Mouse (Mus musculus): Measurements from ENCODE around the gene Gm42906. TPM values are rescaled to one million over a fixed set of nuclear protein-coding genes. Genes with fewer than 3 reads are reported as not detected.

Gene Gm42906
- polyA plus RNA-seq, 1 experiment from 2014 or later, result not detected

GRCm38 (mm10) chr5:151168191-151168590 lies 259.8 kb downstream of the Gm42906 start:
- ATAC-seq (ENCODE audit: insufficient number of reproducible peaks, insufficient read depth, low FRiP score, low read depth), result no peak
- no peak overlapping the region for H3K4me2 ChIP-seq (replicated peaks; ENCODE audit: low read depth, low read length)
- H3K27ac ChIP-seq (ENCODE audit: low read length), result no peak overlapping the region
- H3K9me3 ChIP-seq (ENCODE audit: control insufficient read depth, low read depth, low read length), result no peaks in the 10 kb centered on the region
- H3K36me3 ChIP-seq (ENCODE audit: control insufficient read depth, insufficient read depth, low read length), result no peaks in the 10 kb centered on the region
- no peaks in the 10 kb centered on the region for H3K27me3 ChIP-seq (ENCODE audit: control insufficient read depth, insufficient read depth, low read length)
- no peak overlapping the region for H3K4me3 ChIP-seq (ENCODE audit: low read depth, low read length)
- WGBS, result 67% methylated on average over 3 of the region's 3 CpGs
- H3K4me1 ChIP-seq (ENCODE audit: control insufficient read depth, insufficient read depth, low read length), result peaks cover 5% of the 10 kb centered on the region; the same call in 1 of the 2 replicates
- no peak overlapping the region for H3K9ac ChIP-seq (replicated peaks; ENCODE audit: low read depth, low read length)

GRCm38 (mm10) chr5:151167641-151168040 lies 260.3 kb downstream of the Gm42906 start:
- Histone ChIP-seq H3K36me3 (ENCODE audit: control insufficient read depth, insufficient read depth, low read length) (no peaks in the 10 kb centered on the region), H3K27me3 (ENCODE audit: control insufficient read depth, insufficient read depth, low read length) (no peaks in the 10 kb centered on the region), H3K4me3 (ENCODE audit: low read depth, low read length) (no peak overlapping the region), H3K27ac (ENCODE audit: low read length) (no peak overlapping the region), H3K9me3 (ENCODE audit: control insufficient read depth, low read depth, low read length) (no peaks in the 10 kb centered on the region), H3K4me1 (ENCODE audit: control insufficient read depth, insufficient read depth, low read length) (peaks cover 5% of the 10 kb centered on the region; the same call in 1 of the 2 replicates), H3K4me2 (replicated peaks; ENCODE audit: low read depth, low read length) (no peak overlapping the region), H3K9ac (replicated peaks; ENCODE audit: low read depth, low read length) (no peak overlapping the region)
- no peak for ATAC-seq (ENCODE audit: insufficient number of reproducible peaks, insufficient read depth, low FRiP score, low read depth)
- WGBS, result 42% methylated on average over 6 of the region's 6 CpGs

GRCm38 (mm10) chr5:151166266-151166665 lies 261.7 kb downstream of the Gm42906 start:
- peaks cover 5% of the 10 kb centered on the region; the same call in 1 of the 2 replicates for H3K4me1 ChIP-seq (ENCODE audit: control insufficient read depth, insufficient read depth, low read length)
- H3K9ac ChIP-seq (replicated peaks; ENCODE audit: low read depth, low read length), result no peak overlapping the region
- no peak for ATAC-seq (ENCODE audit: insufficient number of reproducible peaks, insufficient read depth, low FRiP score, low read depth)
- WGBS, result 72% methylated on average over 5 of the region's 5 CpGs
- H3K36me3 ChIP-seq (ENCODE audit: control insufficient read depth, insufficient read depth, low read length), result no peaks in the 10 kb centered on the region
- H3K4me3 ChIP-seq (ENCODE audit: low read depth, low read length), result no peak overlapping the region
- no peaks in the 10 kb centered on the region for H3K27me3 ChIP-seq (ENCODE audit: control insufficient read depth, insufficient read depth, low read length)
- H3K9me3 ChIP-seq (ENCODE audit: control insufficient read depth, low read depth, low read length), result no peaks in the 10 kb centered on the region
- no peak overlapping the region for H3K4me2 ChIP-seq (replicated peaks; ENCODE audit: low read depth, low read length)
- no peak overlapping the region for H3K27ac ChIP-seq (ENCODE audit: low read length)

GRCm38 (mm10) chr5:151165381-151166016 lies 262.5 kb downstream of the Gm42906 start:
- H3K4me2 ChIP-seq (replicated peaks; ENCODE audit: low read depth, low read length), result no peak overlapping the region
- no peak overlapping the region for H3K9ac ChIP-seq (replicated peaks; ENCODE audit: low read depth, low read length)
- H3K4me1 ChIP-seq (ENCODE audit: control insufficient read depth, insufficient read depth, low read length), result peaks cover 5% of the 10 kb centered on the region; the same call in 1 of the 2 replicates
- 79% methylated on average over 6 of the region's 6 CpGs for WGBS
- no peak overlapping the region for H3K4me3 ChIP-seq (ENCODE audit: low read depth, low read length)
- H3K9me3 ChIP-seq (ENCODE audit: control insufficient read depth, low read depth, low read length), result no peaks in the 10 kb centered on the region
- no peak for ATAC-seq (ENCODE audit: insufficient number of reproducible peaks, insufficient read depth, low FRiP score, low read depth)
- no peaks in the 10 kb centered on the region for H3K36me3 ChIP-seq (ENCODE audit: control insufficient read depth, insufficient read depth, low read length)
- H3K27me3 ChIP-seq (ENCODE audit: control insufficient read depth, insufficient read depth, low read length), result no peaks in the 10 kb centered on the region
- H3K27ac ChIP-seq (ENCODE audit: low read length), result no peak overlapping the region

- peaks cover 5% of the 10 kb centered on the region; the same call in 1 of the 2 replicates for H3K4me1 ChIP-seq (ENCODE audit: control insufficient read depth, insufficient read depth, low read length)
- no peak for ATAC-seq (ENCODE audit: insufficient number of reproducible peaks, insufficient read depth, low FRiP score, low read depth)
- 59% methylated on average over 4 of the region's 4 CpGs for WGBS
Observed at GRCm38 (mm10) chr5:151164815-151165214, 263.1 kb downstream of the Gm42906 start.

GRCm38 (mm10) chr5:151162642-151163041 lies 265.3 kb downstream of the Gm42906 start:
- ATAC-seq (ENCODE audit: insufficient number of reproducible peaks, insufficient read depth, low FRiP score, low read depth), result no peak

More at GRCm38 (mm10) chr5:151164815-151165214, 263.1 kb downstream of the Gm42906 start:
- Histone ChIP-seq H3K4me2 (replicated peaks; ENCODE audit: low read depth, low read length) (no peak overlapping the region), H3K27ac (ENCODE audit: low read length) (no peak overlapping the region), H3K9me3 (ENCODE audit: control insufficient read depth, low read depth, low read length) (no peaks in the 10 kb centered on the region), H3K36me3 (ENCODE audit: control insufficient read depth, insufficient read depth, low read length) (no peaks in the 10 kb centered on the region), H3K4me3 (ENCODE audit: low read depth, low read length) (no peak overlapping the region), H3K9ac (replicated peaks; ENCODE audit: low read depth, low read length) (no peak overlapping the region), H3K27me3 (ENCODE audit: control insufficient read depth, insufficient read depth, low read length) (no peaks in the 10 kb centered on the region)

GRCm38 (mm10) chr5:151155247-151155646 lies 272.7 kb downstream of the Gm42906 start:
- ATAC-seq (ENCODE audit: insufficient number of reproducible peaks, insufficient read depth, low FRiP score, low read depth), result no peak
- Histone ChIP-seq H3K9me3 (ENCODE audit: control insufficient read depth, low read depth, low read length) (no peaks in the 10 kb centered on the region), H3K36me3 (ENCODE audit: control insufficient read depth, insufficient read depth, low read length) (no peaks in the 10 kb centered on the region), H3K27me3 (ENCODE audit: control insufficient read depth, insufficient read depth, low read length) (no peaks in the 10 kb centered on the region), H3K4me3 (ENCODE audit: low read depth, low read length) (no peak overlapping the region), H3K4me2 (replicated peaks; ENCODE audit: low read depth, low read length) (no peak overlapping the region), H3K9ac (replicated peaks; ENCODE audit: low read depth, low read length) (no peak overlapping the region), H3K4me1 (ENCODE audit: control insufficient read depth, insufficient read depth, low read length) (no peaks in the 10 kb centered on the region; the same call in 1 of the 2 replicates), H3K27ac (ENCODE audit: low read length) (no peak overlapping the region)
- 83% methylated on average over 1 of the region's 1 CpGs for WGBS

More at GRCm38 (mm10) chr5:151162642-151163041, 265.3 kb downstream of the Gm42906 start:
- peaks cover 5% of the 10 kb centered on the region; the same call in 1 of the 2 replicates for H3K4me1 ChIP-seq (ENCODE audit: control insufficient read depth, insufficient read depth, low read length)
- no peak overlapping the region for H3K27ac ChIP-seq (ENCODE audit: low read length)
- no peaks in the 10 kb centered on the region for H3K36me3 ChIP-seq (ENCODE audit: control insufficient read depth, insufficient read depth, low read length)
- no peaks in the 10 kb centered on the region for H3K9me3 ChIP-seq (ENCODE audit: control insufficient read depth, low read depth, low read length)
- no peaks in the 10 kb centered on the region for H3K27me3 ChIP-seq (ENCODE audit: control insufficient read depth, insufficient read depth, low read length)
- no peak overlapping the region for H3K4me3 ChIP-seq (ENCODE audit: low read depth, low read length)
- H3K4me2 ChIP-seq (replicated peaks; ENCODE audit: low read depth, low read length), result no peak overlapping the region
- no peak overlapping the region for H3K9ac ChIP-seq (replicated peaks; ENCODE audit: low read depth, low read length)
- 93% methylated on average over 3 of the region's 3 CpGs for WGBS

- Histone ChIP-seq H3K4me2 (replicated peaks; ENCODE audit: low read depth, low read length) (no peak overlapping the region), H3K4me3 (ENCODE audit: low read depth, low read length) (no peak overlapping the region), H3K9me3 (ENCODE audit: control insufficient read depth, low read depth, low read length) (no peaks in the 10 kb centered on the region), H3K4me1 (ENCODE audit: control insufficient read depth, insufficient read depth, low read length) (no peaks in the 10 kb centered on the region; the same call in 1 of the 2 replicates), H3K36me3 (ENCODE audit: control insufficient read depth, insufficient read depth, low read length) (no peaks in the 10 kb centered on the region), H3K9ac (replicated peaks; ENCODE audit: low read depth, low read length) (no peak overlapping the region), H3K27ac (ENCODE audit: low read length) (no peak overlapping the region), H3K27me3 (ENCODE audit: control insufficient read depth, insufficient read depth, low read length) (no peaks in the 10 kb centered on the region)
- peak; percentile 59; the same call in 1 of the 2 replicates for ATAC-seq (ENCODE audit: insufficient number of reproducible peaks, insufficient read depth, low FRiP score, low read depth)
- WGBS, result 34% methylated on average over 3 of the region's 3 CpGs
Observed at GRCm38 (mm10) chr5:151154780-151155179, 273.2 kb downstream of the Gm42906 start.

All from stomach, embryonic 14.5 days (tissue).